Mouse (Mus musculus) naive thymus-derived CD4-positive, alpha-beta T cell, adult 2 months (primary cell): Measurements from ENCODE around the gene Axdnd1.
"Not testable (repeated sequence)": the region's sequence is repeated elsewhere in the genome, so short reads cannot be mapped to it uniquely, and the experiment has no call there.

Experiments
- DNase-seq: peaks from one replicate; pipeline ENCODE4 v3.0.0-alpha.2; 2011; ENCODE audit warnings: low read depth

The Axdnd1 gene

DNA sequence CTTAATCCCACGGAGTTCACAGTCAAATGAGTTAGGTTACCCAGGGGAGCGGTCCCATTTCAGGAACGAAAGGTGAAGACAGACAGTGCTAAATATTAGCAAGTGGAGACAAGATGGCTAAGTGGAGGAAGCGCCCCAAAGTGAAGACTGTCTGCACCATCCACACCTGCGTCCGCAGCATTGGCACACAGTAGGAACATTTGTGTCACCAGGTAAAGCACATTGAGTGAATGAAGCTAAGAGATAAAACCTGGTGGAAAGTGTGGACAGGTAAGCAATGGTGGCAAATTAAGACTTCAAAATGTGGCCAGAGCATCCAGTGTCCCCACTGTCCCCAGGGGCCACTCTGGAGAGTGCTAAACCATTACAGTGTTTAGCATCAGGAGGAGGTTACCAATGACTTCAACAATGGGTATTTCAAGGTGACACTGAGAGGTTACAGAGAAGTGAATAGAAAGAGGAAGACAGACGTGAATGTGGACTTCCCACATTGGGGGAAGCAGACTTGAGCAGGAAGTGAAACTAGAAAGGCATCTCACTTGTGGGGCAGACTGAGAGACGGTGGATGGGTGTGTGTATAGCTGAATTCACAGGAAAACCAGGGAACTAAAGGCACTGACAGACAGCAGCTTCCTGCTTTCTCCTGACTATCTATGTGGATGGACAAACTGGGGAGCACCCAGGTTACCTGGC is 16.2 kb upstream of the Axdnd1 start:
- DNase-seq: peak; percentile 37

DNA sequence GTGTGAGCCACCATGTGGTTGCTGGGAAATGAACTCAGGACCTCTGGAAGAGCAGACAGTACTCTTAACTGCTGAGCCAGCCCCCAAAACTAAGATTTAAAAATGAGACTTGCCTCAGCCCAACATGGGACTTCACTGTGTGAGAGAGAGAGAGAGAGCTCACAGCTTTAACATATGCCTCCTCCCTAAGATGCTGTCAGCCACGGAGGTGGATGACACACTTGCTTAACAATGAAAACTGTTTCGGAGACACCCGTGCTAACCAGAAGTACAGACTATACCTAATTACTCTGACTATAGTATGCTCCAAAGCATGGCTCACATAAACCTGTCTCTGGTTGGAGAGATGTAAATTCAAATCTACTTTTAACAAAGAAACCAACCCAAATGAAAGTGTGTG is 12.5 kb upstream of the Axdnd1 start:
- DNase-seq: no peak

DNA sequence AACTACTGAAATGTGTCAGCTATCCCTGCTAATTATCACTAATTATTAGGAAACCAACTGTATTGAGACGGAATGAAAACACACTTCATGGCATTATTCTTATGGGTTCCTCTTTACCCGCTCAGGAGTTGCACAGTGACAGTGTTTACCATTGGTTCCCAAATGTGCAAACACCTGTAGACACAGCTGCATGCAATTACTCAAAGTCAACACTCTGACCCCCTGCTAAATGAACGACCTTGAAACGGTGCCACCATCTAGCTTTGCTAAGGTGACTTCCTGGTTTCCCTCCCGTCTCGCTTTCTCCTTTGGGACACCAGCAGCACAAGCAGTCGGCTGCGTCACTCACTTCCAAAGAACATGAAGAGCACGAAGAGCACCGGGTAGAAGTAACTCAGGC is 11.5 kb upstream of the Axdnd1 start:
- no peak for DNase-seq

DNA sequence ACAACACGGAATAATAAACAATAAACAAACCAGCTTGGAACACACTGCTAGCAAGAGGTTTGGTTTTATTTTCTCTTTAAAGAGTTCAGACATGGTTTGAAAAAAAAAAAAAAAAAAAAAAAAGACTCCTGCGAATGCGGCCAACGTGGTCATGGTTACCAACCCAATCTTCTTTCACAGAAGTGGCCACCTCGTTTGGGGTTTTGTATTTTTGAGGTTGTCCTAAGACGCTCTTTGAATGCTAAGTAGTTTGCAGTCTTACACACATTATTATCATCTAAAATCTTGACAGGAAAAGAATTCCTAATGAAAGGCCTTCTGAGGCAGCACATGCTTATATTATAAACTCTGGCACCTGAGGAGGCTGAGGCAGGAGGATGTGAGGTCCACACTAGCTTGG is 7.5 kb upstream of the Axdnd1 start:
- DNase-seq: no peak

DNA sequence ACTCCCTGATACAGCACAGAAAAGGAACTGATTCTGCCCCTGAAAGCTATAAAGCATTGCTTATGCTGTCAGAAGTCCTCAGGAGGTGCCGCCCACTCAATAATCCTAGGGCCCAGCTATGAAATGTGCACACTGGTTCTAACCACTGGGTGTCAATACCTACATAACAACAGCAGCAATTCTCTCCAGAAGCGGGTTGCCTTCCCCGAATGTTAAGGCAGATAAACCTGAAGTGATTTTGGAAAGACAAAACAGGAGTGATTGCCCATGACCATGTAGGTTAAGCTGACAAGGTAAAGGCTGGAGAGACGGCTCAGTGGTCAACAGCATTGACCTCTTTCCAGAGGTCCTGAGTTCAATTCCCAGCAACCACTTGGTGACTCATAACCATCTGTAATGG is 4.8 kb upstream of the Axdnd1 start:
- DNase-seq: no peak

GRCm38 (mm10) chr1:156424054-156424453 is 3.1 kb upstream of the Axdnd1 start:
- DNase-seq: no peak

GRCm38 (mm10) chr1:156423493-156423892 is 2.5 kb upstream of the Axdnd1 start:
- no peak for DNase-seq

DNA sequence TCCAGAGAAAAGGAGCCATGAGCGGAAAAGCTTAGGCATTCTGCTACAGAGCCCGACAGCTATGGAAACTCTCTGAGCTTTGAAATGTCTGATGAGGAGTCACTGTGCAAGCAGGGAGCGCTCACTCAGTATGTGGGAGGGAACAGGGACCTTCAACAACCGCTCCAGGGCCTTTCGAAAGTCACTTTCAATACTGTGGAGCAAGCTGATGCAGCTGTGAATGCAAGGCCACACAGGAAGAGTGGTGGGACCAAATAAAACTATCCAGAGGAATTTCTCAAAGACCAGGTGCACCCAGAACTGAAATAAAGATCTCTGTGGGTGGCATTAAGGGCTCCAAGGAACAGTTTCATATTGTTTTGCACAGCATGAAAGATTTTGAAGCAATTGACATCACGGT is 1.9 kb upstream of the Axdnd1 start:
- DNase-seq: no peak

- peak; percentile 86 for DNase-seq
These were observed 2.8 kb downstream of the Axdnd1 start for GRCm38 (mm10) chr1:156418170-156418569.

DNA sequence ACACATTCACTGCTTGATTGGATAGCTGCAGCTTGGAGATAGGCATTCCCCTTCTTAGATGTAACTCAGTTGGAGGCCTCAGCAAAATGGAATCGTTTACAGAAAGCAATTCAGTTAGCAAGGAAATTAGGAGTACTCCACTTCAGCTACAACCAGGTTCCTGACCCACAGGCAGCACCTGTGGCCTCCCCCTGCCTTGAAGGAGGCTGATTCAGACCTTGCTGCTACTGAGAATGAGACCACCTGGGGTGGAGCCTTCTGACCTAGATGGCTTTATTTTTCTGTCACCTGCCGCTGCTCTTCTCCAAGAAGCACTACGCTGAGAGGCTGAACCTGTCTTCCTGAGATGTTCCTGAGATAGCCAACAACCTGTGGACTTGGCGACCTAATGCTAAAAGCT is 12.4 kb downstream of the Axdnd1 start:
- peak; percentile 24 for DNase-seq

DNA sequence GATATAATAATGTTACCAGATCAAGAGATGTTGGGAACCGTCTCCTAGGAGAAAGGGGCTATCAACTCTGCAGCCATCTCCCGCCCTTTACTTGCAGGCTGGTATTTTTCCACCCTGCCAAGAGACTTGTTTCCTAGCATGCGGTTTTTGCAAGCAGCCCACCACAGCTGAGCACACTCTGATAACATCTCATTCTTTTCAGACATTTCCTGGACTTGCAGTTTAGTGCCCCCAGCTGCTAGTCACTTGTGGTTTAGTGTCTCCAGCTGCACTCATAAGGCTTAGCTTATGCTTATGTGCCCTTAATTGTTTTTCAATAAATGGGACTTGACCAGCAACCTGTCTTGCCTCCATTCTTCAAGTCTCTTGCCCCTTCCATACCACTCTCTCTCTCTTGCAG is 13.0 kb downstream of the Axdnd1 start:
- peak; percentile 47 for DNase-seq

GRCm38 (mm10) chr1:156403251-156403650 is 17.7 kb downstream of the Axdnd1 start:
- DNase-seq: no peak

- DNase-seq: no peak
These were observed 18.5 kb downstream of the Axdnd1 start for GRCm38 (mm10) chr1:156402491-156402890.

GRCm38 (mm10) chr1:156400159-156400558 is 20.8 kb downstream of the Axdnd1 start:
- not testable (repeated sequence) for DNase-seq

DNA sequence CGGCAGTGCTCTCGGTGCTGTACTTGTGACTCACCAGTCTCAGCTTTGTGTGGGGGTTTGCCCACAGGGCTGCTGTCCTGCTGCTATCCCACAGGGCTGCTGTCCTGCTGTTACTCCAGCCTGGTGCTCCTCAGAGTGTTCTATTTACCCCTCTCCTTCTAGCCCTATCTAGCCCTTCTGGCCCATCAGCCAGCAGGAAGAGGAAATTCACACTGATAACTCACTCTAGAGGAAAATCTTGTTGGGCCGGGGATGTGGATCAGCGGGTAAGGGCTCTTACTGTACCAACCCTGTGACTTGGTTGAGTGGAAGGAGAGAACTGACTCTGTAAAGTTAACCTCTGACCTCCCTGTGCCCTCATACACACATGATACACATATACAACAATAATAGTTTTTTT is 27.8 kb downstream of the Axdnd1 start:
- no peak for DNase-seq

GRCm38 (mm10) chr1:156386880-156387279 is 34.1 kb downstream of the Axdnd1 start:
- no peak for DNase-seq

- DNase-seq: no peak
These were observed 34.7 kb downstream of the Axdnd1 start for GRCm38 (mm10) chr1:156386232-156386631.

DNA sequence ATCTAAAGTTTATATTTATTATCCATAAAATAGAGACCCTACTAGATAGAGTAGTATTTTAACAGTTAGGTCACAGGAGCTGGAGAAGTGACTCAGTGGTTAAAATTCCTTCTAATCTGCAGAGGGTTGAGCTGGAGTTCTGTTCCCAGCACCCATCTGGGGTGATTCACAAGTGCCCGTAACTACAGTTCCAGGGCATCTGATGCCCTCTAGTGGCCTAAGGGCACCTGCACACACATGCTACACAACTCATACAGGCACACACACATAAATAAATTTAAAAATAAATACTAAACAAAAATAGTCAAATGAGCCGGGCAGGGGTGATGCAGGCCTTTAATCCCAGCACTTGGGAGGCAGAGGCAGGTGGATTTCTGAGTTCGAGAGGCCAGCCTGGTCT is 39.7 kb downstream of the Axdnd1 start:
- no peak for DNase-seq

- DNase-seq: no peak
These were observed 55.2 kb downstream of the Axdnd1 start, which contains the start of gene Gm2000 for GRCm38 (mm10) chr1:156365740-156366139. Gene Gm2000 (plus strand): TSS chr1:156366040.

GRCm38 (mm10) chr1:156352466-156352865 is 68.5 kb downstream of the Axdnd1 start:
- DNase-seq: no peak

DNA sequence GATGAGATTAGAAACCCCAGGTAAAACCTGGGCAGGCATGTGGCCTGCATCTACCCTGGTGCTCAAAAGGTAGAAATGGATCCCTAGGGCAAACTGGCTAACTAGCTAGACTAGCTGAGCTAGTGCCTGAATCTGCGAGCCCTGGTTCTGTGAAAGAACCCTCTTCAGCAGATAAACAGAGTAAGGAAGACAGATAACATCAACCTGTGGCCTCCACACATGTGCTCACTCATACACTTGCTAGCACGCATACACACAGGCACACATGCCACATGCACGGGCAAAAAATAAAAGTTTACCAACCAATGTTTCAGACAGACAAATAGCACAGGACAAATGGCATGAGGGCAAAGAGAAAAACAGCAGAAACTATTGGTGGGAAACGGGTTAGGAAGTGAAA is 70.5 kb downstream of the Axdnd1 start:
- DNase-seq: no peak

DNA sequence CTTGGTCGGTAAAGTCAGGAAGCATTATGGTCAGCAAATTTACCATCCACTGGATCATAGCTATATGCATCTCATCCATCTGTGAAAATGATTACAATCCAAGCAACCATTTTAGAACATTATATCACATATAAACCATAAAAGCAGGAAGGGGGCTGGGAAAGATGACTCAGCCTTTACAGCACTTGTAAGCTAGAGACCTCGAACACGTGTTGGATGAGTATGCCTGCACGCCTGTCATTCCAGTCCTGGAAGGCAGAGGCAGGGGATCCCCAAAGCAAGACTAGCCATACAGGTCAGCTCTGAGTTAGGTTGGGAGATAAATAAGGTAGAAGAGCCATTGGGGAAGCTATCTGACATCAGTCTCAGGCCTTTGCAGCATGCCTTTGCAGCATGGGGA is 71.9 kb downstream of the Axdnd1 start:
- DNase-seq: no peak

GRCm38 (mm10) chr1:156345633-156346032 is 75.3 kb downstream of the Axdnd1 start:
- no peak for DNase-seq

- DNase-seq: no peak
These were observed 76.5 kb downstream of the Axdnd1 start for GRCm38 (mm10) chr1:156344433-156344832.
